Comparison of ENCODE assay signal across 8 mouse cellular contexts in the genomic region with DNA sequence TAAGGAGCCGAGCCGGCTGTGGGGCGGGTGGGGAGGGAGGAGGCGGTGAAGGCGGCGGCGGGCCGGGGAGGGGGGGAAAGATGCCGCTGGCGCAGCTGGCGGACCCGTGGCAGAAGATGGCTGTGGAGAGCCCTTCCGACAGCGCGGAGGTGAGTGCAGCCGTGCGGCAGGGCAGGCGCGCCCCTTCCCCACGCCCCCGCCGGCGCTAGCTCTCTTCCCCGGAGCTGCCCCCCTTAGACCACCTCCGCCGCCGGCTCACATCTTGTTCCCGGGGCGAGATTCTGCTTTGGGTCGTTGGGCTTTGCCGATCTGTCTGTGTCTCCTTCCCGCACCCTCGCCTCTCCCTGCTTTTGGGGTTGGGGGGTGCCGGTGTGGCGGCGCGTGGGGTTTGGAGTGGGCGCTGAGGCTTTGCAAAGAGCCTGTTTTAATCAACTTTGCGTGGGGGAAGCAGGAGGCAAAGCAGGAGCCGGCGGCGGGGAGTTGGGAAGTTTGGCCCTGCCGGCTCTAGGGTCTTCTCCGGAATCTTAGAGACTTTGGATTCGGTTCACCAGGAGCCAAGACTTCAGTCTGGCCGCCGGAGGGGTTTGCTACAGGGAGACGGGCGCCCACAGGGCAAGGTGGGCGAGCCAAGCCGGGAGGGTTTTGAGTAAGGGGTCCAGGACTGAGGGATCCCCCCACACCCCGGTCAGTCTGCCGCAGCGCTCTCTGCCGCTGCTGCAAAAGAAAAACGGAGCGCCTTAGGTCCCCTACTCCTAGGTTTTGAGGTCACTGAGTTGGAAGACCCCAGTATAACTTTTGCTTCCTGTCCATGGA. TPM values are rescaled to one million over a fixed set of nuclear protein-coding genes. Genes with fewer than 3 reads are reported as not detected.
DNase-seq lines count a peak whose midpoint lies in the region; ATAC-seq and TF ChIP-seq lines count a peak whose summit lies in the region.

No protein-coding gene starts in this region.

- H3K4me1 ChIP-seq in G1E (ENCODE audit: insufficient read depth, low read depth, low read length): peaks cover 3% of the 10 kb centered on the region
- H3K4me1 ChIP-seq in heart, embryonic 13.5 days: no peaks in the 10 kb centered on the region
- H3K4me1 ChIP-seq in midbrain, embryonic 12.5 days: no peaks in the 10 kb centered on the region

- H3K9me3 ChIP-seq in G1E (replicated peaks): no peaks in the 10 kb centered on the region
- H3K9me3 ChIP-seq in heart, embryonic 13.5 days: no peaks in the 10 kb centered on the region
- no peaks in the 10 kb centered on the region for H3K9me3 ChIP-seq in midbrain, embryonic 12.5 days

- WGBS in heart, embryonic 13.5 days: 9% methylated on average over 39 of the region's 57 CpGs
- WGBS in midbrain, embryonic 12.5 days: 15% methylated on average over 56 of the region's 57 CpGs

- H3K4me3 ChIP-seq in G1E (ENCODE audit: low read depth, low read length): peak overlapping the region; percentile 79
- H3K4me3 ChIP-seq in heart, embryonic 13.5 days: peak overlapping the region; percentile 73
- H3K4me3 ChIP-seq in layer of hippocampus, adult 2 months: peak overlapping the region; percentile 67
- H3K4me3 ChIP-seq in midbrain, embryonic 12.5 days: peak overlapping the region; percentile 69

- ATAC-seq in G1E (ENCODE audit: extremely low read depth, insufficient number of reproducible peaks, low FRiP score, poor library complexity, severe bottlenecking): no peak
- peak; percentile 9; the same call in 1 of the 2 replicates for ATAC-seq in heart, embryonic 13.5 days (ENCODE audit: extremely low read depth, insufficient number of reproducible peaks, low FRiP score, low TSS enrichment)
- peak; percentile 57 for ATAC-seq in midbrain, embryonic 12.5 days (ENCODE audit: low FRiP score, low read depth)

- H3K9ac ChIP-seq in heart, embryonic 13.5 days: peak overlapping the region; percentile 92
- H3K9ac ChIP-seq in midbrain, embryonic 12.5 days (replicated peaks): peak overlapping the region; percentile 73

- H3K4me2 ChIP-seq in heart, embryonic 13.5 days: peak overlapping the region; percentile 71
- peak overlapping the region; percentile 60 for H3K4me2 ChIP-seq in midbrain, embryonic 12.5 days (replicated peaks)

- no peaks in the 10 kb centered on the region for H3K36me3 ChIP-seq in G1E (replicated peaks)
- no peaks in the 10 kb centered on the region for H3K36me3 ChIP-seq in heart, embryonic 13.5 days
- H3K36me3 ChIP-seq in midbrain, embryonic 12.5 days: no peaks in the 10 kb centered on the region
- H3K36me3 ChIP-seq in splenic B cell, adult 2 months (ENCODE audit: control insufficient read depth, insufficient read depth, low read length, poor library complexity, severe bottlenecking): no peaks in the 10 kb centered on the region

- H3K27me3 ChIP-seq in G1E (ENCODE audit: insufficient read depth, low read length): no peaks in the 10 kb centered on the region
- peaks cover 6% of the 10 kb centered on the region; the same call in 1 of the 2 replicates for H3K27me3 ChIP-seq in heart, embryonic 13.5 days (replicated peaks)
- H3K27me3 ChIP-seq in midbrain, embryonic 12.5 days: 0 out of 2 replicates have a peak, but pooled peaks cover 4% of the 10 kb centered on the region
- H3K27me3 ChIP-seq in splenic B cell, adult 2 months (ENCODE audit: control insufficient read depth, insufficient read depth, low read length, poor library complexity, severe bottlenecking): no peaks in the 10 kb centered on the region

- peak overlapping the region; percentile 93 for H3K27ac ChIP-seq in heart, embryonic 13.5 days (replicated peaks)
- peak overlapping the region; percentile 86 for H3K27ac ChIP-seq in layer of hippocampus, adult 2 months
- peak overlapping the region; percentile 92 for H3K27ac ChIP-seq in midbrain, embryonic 12.5 days (replicated peaks)

- DNase-seq in embryo, embryonic 10 days (ENCODE audit: low spot score): peak; percentile 14
- no peak for DNase-seq in embryo, embryonic 9.5 days (ENCODE audit: extremely low spot score)
- DNase-seq in G1E (ENCODE audit: low spot score): no peak
- peak; percentile 4 for DNase-seq in embryo, embryonic 11.5 days (ENCODE audit: low read depth, low spot score)
- DNase-seq in layer of hippocampus, adult 2 months (ENCODE audit: low spot score in 2 of 2): peak; percentile 4 to 10
- peak; percentile 1 for DNase-seq in splenic B cell, adult 2 months (ENCODE audit: low read depth, low spot score)

- TF ChIP-seq CTCF in G1E (IDR thresholded peaks at IDR 0.05; ENCODE audit: low read depth, low read length): no peak
- no peak for TF ChIP-seq CTCF in layer of hippocampus, adult 2 months (conservative IDR thresholded peaks at IDR 0.05)

RNA-seq across cellular contexts. Expression of a gene that starts 46.1 kb away (rescaled TPM):
- 52.7 and 65.2 TPM in 2 replicates for total RNA-seq in G1E (2014; fragmentation: Nextera tagmentation)
- total RNA-seq in G1E (2017): 14.8 and 15.5 TPM in 2 replicates
- 4.6 and 5.0 TPM in 2 replicates for polyA plus RNA-seq in G1E (2012)
- 5.9 TPM in 2 replicates for polyA plus RNA-seq in heart, embryonic 13.5 days (2015; fragmentation: Nextera tagmentation; extraction: Ambion mirVana)
- total RNA-seq in layer of hippocampus, adult 2 months (2021): 10 to 100 TPM; 28.4 to 30.5 TPM
- polyA plus RNA-seq in midbrain, embryonic 12.5 days (2016; fragmentation: Nextera tagmentation; extraction: Ambion mirVana): 4.7 and 5.3 TPM in 2 replicates

Comparison
In these comparisons a context has a peak if more than half of its experiments do, and no peak if none do; other contexts are left out.
1. DNase-seq: peak in embryo, embryonic 10 days (single experiment), embryo, embryonic 11.5 days (single experiment), layer of hippocampus, adult 2 months (2 of 2) and splenic B cell, adult 2 months (single experiment); none in embryo, embryonic 9.5 days (single experiment) and G1E (single experiment).
2. Peak in every context shown above with its lines, with median percentiles within 50 percentile points of each other: H3K4me3 ChIP-seq and H3K27ac ChIP-seq.